Mouse (Mus musculus): ENCODE results near the gene Xpnpep2. TPM values are rescaled to one million over a fixed set of nuclear protein-coding genes. Genes with fewer than 3 reads are reported as not detected.

Xpnpep2 gene
- 0.89 and 1.1 TPM in 2 replicates for polyA plus RNA-seq (2012; rRNA removed)

DNA sequence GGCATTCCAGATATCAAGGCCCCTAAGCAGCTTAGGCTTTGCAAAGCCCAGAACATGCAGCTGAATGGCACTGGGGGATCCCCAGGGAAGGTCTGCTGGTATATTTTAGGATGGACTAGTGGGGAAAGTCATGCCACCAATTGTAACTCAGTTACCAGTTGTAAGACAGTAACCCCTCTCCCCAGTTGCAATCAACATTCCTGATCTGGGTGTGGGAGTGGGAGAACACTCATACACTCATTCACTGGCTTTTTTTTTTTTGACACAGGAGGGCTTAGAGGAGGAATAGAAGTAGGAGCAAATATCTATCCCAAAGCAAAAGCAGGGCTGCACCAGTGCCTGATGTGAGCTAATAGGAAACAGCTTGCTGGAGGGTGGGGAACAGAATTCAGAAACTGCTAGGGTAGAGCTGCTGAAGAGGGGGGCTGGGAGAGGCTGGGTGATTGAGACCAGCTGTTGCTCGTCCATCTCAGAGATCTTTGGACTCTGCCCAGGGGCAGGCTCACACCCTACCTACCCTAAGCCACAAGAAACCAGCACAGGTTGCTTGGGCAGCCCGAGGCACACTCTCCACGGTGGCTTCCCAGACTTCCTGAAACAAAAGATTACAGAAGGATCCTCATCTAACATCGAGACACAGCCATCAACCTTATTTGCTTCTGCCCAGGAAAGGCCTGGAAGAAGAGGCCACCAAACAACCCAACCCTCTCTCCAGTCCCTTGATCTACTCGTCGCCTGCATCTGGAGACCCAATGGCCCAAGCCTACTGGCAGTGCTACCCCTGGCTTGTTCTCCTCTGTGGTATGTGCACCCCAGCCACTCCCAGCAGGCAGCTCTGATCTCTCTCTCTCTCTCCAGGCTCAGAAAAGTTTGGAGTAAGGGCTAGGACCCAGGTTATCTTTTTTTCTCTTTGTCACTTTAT lies at the start of gene Xpnpep2:
TSS of gene Xpnpep2 (plus strand) at position 332 of the 922 bp plus-strand sequence.
- no peaks in the 10 kb centered on the region for H3K4me1 ChIP-seq (replicated peaks; ENCODE audit: control insufficient read depth, insufficient read depth, low read length)
- H3K27ac ChIP-seq (ENCODE audit: control insufficient read depth, insufficient read depth, low read length): no peak within 1 kb of the TSS
- no peak for DNase-seq
- TF ChIP-seq CTCF (IDR thresholded peaks at IDR 0.05; ENCODE audit: borderline replicate concordance, control insufficient read depth, extremely low read depth, insufficient read depth, low read length, poor library complexity): no peak
- no peak for TF ChIP-seq POLR2A (IDR thresholded peaks at IDR 0.05; ENCODE audit: control insufficient read depth, extremely low read depth, insufficient read depth, low read length, poor library complexity)
- WGBS: 65% methylated on average over 6 of the region's 6 CpGs
- H3K4me3 ChIP-seq (ENCODE audit: control insufficient read depth, insufficient read depth, low read length): no peak within 1 kb of the TSS
- no peaks in the 10 kb centered on the region for H3K27me3 ChIP-seq (ENCODE audit: control insufficient read depth, insufficient read depth, low read length)
- no peaks in the 10 kb centered on the region for H3K36me3 ChIP-seq (ENCODE audit: control insufficient read depth, insufficient read depth, low read length)

DNA sequence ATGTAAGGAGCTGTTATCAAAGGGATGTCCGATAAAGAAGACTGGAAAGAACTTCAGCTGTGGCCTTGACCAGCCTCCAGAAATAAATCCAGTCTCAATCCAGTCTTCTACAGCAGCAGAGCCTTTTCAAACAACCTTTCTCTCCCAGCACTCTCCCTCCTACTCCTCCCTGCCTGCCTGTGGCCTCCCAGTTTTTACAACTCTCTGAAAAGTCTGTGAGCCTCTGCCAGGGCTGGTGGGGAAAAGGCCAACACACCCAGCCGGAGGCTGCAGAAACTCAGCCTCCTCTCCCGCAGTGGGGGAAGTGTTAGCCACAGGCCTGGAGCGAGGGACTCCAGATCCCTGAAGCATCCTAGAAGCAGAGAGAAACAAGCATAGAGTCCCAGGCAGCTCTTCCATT lies 46.0 kb upstream of the Xpnpep2 start:
- no peak for DNase-seq
- no peaks in the 10 kb centered on the region for H3K36me3 ChIP-seq (ENCODE audit: control insufficient read depth, insufficient read depth, low read length)
- H3K4me3 ChIP-seq (ENCODE audit: control insufficient read depth, insufficient read depth, low read length): no peak overlapping the region
- 96% methylated on average over 4 of the region's 4 CpGs for WGBS
- TF ChIP-seq POLR2A (IDR thresholded peaks at IDR 0.05; ENCODE audit: control insufficient read depth, extremely low read depth, insufficient read depth, low read length, poor library complexity): no peak
- no peak for TF ChIP-seq CTCF (IDR thresholded peaks at IDR 0.05; ENCODE audit: borderline replicate concordance, control insufficient read depth, extremely low read depth, insufficient read depth, low read length, poor library complexity)
- no peak overlapping the region for H3K27ac ChIP-seq (ENCODE audit: control insufficient read depth, insufficient read depth, low read length)
- no peaks in the 10 kb centered on the region for H3K27me3 ChIP-seq (ENCODE audit: control insufficient read depth, insufficient read depth, low read length)
- H3K4me1 ChIP-seq (replicated peaks; ENCODE audit: control insufficient read depth, insufficient read depth, low read length): no peaks in the 10 kb centered on the region

DNA sequence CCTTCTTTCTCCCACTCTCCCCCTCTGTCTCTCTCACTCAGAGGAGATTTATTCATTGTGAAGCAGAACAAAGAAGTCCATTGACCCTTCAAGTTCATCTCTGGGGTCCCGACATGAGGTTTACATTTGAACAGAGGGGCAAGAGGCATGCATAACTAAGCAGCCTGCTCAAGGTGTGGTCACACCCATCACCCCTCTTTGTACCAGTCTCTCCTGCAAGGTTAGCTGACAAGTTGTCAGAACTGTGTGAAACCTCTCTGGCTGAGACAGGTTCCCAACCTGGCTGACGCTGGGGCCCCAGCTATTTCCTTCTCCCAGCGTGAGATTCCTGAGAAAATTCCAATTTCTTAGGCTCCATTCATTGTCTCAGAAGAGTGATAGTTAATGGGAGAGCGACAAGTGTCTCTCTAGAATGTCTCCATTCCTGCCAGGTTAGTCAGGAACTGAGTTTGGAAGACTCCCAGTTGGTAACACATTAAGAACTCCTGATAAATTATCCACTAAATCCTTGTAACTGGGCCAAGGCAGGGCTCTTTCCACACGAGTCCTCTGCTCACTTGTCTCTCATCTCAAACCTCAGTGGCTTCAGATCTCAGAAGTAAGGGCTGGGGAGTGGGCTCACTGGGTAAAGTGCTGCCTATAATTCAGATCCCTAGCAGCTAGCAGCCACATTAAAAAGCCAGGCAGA lies 44.2 kb upstream of the Xpnpep2 start:
- DNase-seq: no peak
- 80% methylated on average over 5 of the region's 5 CpGs for WGBS
- no peaks in the 10 kb centered on the region for H3K36me3 ChIP-seq (ENCODE audit: control insufficient read depth, insufficient read depth, low read length)
- no peak overlapping the region for H3K27ac ChIP-seq (ENCODE audit: control insufficient read depth, insufficient read depth, low read length)
- no peaks in the 10 kb centered on the region for H3K27me3 ChIP-seq (ENCODE audit: control insufficient read depth, insufficient read depth, low read length)
- H3K4me1 ChIP-seq (replicated peaks; ENCODE audit: control insufficient read depth, insufficient read depth, low read length): no peaks in the 10 kb centered on the region
- H3K4me3 ChIP-seq (ENCODE audit: control insufficient read depth, insufficient read depth, low read length): no peak overlapping the region
- TF ChIP-seq CTCF (IDR thresholded peaks at IDR 0.05; ENCODE audit: borderline replicate concordance, control insufficient read depth, extremely low read depth, insufficient read depth, low read length, poor library complexity): no peak
- TF ChIP-seq POLR2A (IDR thresholded peaks at IDR 0.05; ENCODE audit: control insufficient read depth, extremely low read depth, insufficient read depth, low read length, poor library complexity): no peak

DNA sequence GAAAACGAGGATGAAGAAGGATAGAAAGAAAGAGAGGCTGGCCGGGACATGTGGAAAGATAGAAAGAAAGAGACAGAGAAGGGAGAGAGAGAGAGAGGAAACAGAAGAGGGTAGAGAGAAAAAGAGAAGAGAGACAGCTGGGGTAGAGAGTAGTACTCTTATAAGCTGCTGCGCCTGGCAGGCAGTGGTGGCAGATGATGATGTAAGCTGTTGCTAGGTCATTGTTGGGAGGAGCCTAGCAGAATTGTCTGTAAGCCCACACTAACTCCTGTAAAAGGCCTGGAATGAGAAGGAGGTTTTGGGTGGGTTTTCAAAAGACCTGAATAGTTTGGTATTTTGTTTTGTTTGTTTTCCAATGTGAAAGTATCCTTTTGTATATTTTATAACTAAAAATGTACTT lies 41.6 kb upstream of the Xpnpep2 start:
- H3K4me1 ChIP-seq (replicated peaks; ENCODE audit: control insufficient read depth, insufficient read depth, low read length): no peaks in the 10 kb centered on the region
- H3K4me3 ChIP-seq (ENCODE audit: control insufficient read depth, insufficient read depth, low read length): no peak overlapping the region
- H3K36me3 ChIP-seq (ENCODE audit: control insufficient read depth, insufficient read depth, low read length): no peaks in the 10 kb centered on the region
- no peak overlapping the region for H3K27ac ChIP-seq (ENCODE audit: control insufficient read depth, insufficient read depth, low read length)
- WGBS: 65% methylated on average over 3 of the region's 3 CpGs
- DNase-seq: no peak
- TF ChIP-seq CTCF (IDR thresholded peaks at IDR 0.05; ENCODE audit: borderline replicate concordance, control insufficient read depth, extremely low read depth, insufficient read depth, low read length, poor library complexity) (no peak), POLR2A (IDR thresholded peaks at IDR 0.05; ENCODE audit: control insufficient read depth, extremely low read depth, insufficient read depth, low read length, poor library complexity) (no peak)
- no peaks in the 10 kb centered on the region for H3K27me3 ChIP-seq (ENCODE audit: control insufficient read depth, insufficient read depth, low read length)

DNA sequence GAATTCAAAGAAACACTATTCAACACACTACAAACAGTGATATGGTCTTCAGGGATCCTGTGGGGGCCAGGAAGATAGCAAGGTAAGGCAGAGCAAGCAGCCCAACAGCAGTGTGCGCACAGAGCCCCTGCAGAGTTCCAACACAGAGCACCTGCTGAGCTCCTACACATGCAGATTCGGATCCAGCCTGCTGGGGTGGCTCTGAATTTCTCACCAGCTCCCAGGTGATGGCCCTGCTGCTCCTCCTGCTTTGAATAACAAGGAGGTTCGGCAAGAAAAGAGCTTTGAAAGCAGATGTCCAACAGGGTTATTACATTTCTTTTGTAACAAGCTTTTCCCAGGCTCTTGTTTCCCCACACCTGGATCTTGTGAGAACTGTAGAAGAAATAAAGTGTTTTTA lies 36.6 kb upstream of the Xpnpep2 start:
- WGBS: 71% methylated on average over 3 of the region's 3 CpGs
- H3K4me1 ChIP-seq (replicated peaks; ENCODE audit: control insufficient read depth, insufficient read depth, low read length): no peaks in the 10 kb centered on the region
- no peak overlapping the region for H3K27ac ChIP-seq (ENCODE audit: control insufficient read depth, insufficient read depth, low read length)
- H3K4me3 ChIP-seq (ENCODE audit: control insufficient read depth, insufficient read depth, low read length): no peak overlapping the region
- TF ChIP-seq POLR2A (IDR thresholded peaks at IDR 0.05; ENCODE audit: control insufficient read depth, extremely low read depth, insufficient read depth, low read length, poor library complexity) (no peak), CTCF (IDR thresholded peaks at IDR 0.05; ENCODE audit: borderline replicate concordance, control insufficient read depth, extremely low read depth, insufficient read depth, low read length, poor library complexity) (no peak)
- no peak for DNase-seq
- no peaks in the 10 kb centered on the region for H3K27me3 ChIP-seq (ENCODE audit: control insufficient read depth, insufficient read depth, low read length)
- H3K36me3 ChIP-seq (ENCODE audit: control insufficient read depth, insufficient read depth, low read length): no peaks in the 10 kb centered on the region

DNA sequence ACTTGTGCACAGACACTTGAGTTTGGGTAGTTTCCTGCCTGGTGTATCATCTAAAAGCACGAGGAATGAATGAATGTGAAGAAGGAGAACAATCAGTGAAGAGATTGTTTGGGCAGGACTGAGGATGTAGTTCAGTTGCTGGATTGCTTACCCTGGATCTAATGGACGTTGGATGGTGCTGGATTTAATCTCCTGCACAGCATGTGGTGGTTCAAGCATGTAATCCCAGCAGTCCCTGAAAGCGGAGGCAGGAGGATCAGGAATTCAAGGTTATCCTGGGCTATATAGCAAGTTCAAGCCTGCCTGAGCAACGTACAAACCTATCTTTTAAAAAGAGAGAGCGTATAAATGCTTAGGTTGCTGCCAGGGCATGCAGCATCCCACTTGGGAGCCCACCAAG lies 36.1 kb upstream of the Xpnpep2 start:
- WGBS: 74% methylated on average over 5 of the region's 5 CpGs
- TF ChIP-seq CTCF (IDR thresholded peaks at IDR 0.05; ENCODE audit: borderline replicate concordance, control insufficient read depth, extremely low read depth, insufficient read depth, low read length, poor library complexity) (no peak), POLR2A (IDR thresholded peaks at IDR 0.05; ENCODE audit: control insufficient read depth, extremely low read depth, insufficient read depth, low read length, poor library complexity) (no peak)
- no peak overlapping the region for H3K4me3 ChIP-seq (ENCODE audit: control insufficient read depth, insufficient read depth, low read length)
- no peaks in the 10 kb centered on the region for H3K27me3 ChIP-seq (ENCODE audit: control insufficient read depth, insufficient read depth, low read length)
- H3K27ac ChIP-seq (ENCODE audit: control insufficient read depth, insufficient read depth, low read length): no peak overlapping the region
- no peak for DNase-seq
- H3K36me3 ChIP-seq (ENCODE audit: control insufficient read depth, insufficient read depth, low read length): no peaks in the 10 kb centered on the region
- no peaks in the 10 kb centered on the region for H3K4me1 ChIP-seq (replicated peaks; ENCODE audit: control insufficient read depth, insufficient read depth, low read length)

Measured in thymus, adult 2 months (tissue).